Mouse (Mus musculus): Measurements from ENCODE around the gene Gid8.

- TF ChIP-seq POLR2A (IDR thresholded peaks at IDR 0.05; ENCODE audit: insufficient read depth, low read depth, low read length), result no peak
- TF ChIP-seq CTCF (IDR thresholded peaks at IDR 0.05; ENCODE audit: insufficient read depth, low read depth, low read length), result no peak
These were observed 9.5 kb upstream of the Gid8 start for GRCm38 (mm10) chr2:180700457-180700856.
